Mouse (Mus musculus) embryo, embryonic 10.5 days (tissue): ENCODE measurements around the gene Arhgef12.
A peak's percentile ranks its signal among the peaks of the same experiment; 100 is the strongest.

ENCODE experiments used
- DNase-seq: peaks from one replicate; pipeline ENCODE4 v3.0.0-alpha.2; 2015; ENCODE audit warnings: low spot score

Arhgef12 gene

GRCm38 (mm10) chr9:43108721-43109120, 1.7 kb upstream of the Arhgef12 start:
- DNase-seq: no peak

- no peak for DNase-seq
Observed at GRCm38 (mm10) chr9:43108081-43108480, 1.0 kb upstream of the Arhgef12 start.

GRCm38 (mm10) chr9:43107555-43107954, 516 bp upstream of the Arhgef12 start:
- DNase-seq: no peak

- no peak for DNase-seq
Observed at GRCm38 (mm10) chr9:43106426-43107186, 433 bp downstream of the Arhgef12 start.

DNA sequence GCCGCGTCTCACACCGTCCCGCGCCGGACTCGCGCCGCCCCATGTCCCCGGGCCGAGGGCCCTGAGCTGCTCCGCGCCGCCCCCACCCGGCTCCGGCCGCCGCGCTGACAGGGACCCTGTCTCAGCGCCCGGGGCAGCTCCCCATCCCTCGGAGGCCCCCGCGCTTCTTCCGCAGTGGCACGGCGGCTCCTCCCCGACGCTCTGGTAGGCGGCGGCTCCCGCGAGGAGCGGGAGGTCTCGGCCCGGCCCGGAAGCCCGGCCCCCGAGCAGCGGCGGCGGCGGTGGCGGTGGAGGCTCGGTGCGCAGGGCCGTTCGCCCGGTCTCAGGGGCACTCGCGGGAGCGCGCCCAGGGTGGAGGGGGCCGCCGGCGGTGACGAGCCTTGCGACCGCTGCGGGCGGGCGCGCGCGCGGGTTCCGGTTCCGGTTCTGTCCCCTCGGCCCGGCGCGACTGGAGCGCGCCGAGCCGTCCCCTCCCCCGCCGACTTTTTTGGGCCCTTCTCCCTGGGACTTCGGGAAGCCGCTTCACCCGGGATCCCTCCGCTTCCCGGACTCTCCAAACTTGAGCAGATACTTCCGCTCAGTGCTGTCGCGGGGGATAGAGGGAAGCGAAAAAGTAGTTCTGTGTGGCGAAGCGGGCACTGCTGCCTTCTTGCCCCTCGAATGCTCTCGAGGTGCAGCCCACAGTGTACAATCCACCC, 1.2 kb downstream of the Arhgef12 start:
- peak; percentile 96 for DNase-seq

DNA sequence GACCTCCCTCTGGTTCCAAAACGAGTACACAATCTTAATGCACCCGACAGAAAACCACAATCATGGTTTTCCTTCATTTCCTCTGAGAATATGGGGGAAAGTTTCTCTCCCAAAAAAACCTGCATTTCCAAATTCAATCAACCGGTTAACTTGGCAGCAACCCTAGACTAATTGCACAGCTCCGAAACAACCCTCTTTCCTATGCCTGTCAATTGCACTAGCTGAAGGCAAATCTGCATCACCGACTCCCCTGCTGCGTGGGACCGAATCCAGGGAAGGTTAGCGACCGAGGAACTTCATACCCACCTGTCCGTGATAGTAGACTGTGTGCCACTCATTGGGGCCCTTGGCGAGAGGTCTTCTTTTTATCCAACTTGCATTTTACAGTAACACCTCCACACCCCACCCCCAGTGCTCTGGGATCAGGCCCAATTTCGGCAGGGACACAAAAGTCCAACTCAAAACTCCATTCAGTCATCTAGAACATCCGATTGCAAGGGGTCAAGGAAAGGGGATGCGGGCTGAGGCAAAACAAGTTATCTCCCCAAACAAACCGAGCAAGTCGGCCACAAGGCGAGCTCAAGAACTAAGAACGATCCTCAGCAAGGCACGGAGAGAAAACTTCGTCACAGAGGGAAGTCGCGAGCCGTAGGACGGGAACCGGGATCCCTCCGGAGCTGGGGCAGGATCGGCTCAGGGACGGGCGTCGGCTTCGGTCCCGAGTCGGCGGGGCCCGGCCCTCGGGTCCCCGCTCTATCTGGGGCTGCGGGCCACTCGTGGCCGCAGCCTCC, 2.0 kb downstream of the Arhgef12 start:
- DNase-seq: peak; percentile 59

DNA sequence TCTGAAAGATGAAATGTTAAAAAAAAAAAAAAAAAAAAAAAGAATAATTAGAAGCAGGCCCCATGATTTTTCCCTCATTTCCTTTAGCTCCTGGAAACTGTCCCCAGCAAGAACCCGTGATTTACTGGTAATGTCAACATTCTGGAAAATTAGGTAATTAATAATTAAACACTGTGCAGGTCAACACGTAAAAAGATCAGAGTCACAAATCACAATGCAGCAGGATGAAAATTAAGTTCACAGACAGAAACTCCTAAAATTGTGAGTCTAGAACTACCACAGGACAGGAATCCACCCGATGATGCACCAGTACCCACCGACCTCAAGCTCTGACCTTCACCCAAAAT, 2.5 kb downstream of the Arhgef12 start:
- DNase-seq: peak; percentile 27

GRCm38 (mm10) chr9:43103675-43104299, 3.3 kb downstream of the Arhgef12 start:
- no peak for DNase-seq

DNA sequence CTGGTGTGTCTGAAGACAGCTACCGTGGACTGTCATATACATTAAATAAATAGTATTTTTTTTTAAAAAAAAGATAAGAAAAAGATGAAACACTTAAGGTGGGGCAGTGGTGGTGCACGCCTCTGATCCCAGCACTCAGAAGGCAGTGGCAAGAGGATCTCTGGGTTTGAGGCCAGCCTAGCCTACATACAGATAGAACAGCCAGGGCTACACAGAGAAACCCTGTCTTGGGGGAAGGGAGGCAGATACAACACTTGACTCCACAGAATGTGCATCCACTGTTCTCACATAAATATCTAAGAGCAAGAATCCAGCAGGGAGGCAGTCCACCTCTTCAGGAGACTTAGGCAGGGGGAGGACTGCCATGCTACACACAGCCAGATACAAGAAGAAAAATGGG, 4.1 kb downstream of the Arhgef12 start:
- no peak for DNase-seq

DNA sequence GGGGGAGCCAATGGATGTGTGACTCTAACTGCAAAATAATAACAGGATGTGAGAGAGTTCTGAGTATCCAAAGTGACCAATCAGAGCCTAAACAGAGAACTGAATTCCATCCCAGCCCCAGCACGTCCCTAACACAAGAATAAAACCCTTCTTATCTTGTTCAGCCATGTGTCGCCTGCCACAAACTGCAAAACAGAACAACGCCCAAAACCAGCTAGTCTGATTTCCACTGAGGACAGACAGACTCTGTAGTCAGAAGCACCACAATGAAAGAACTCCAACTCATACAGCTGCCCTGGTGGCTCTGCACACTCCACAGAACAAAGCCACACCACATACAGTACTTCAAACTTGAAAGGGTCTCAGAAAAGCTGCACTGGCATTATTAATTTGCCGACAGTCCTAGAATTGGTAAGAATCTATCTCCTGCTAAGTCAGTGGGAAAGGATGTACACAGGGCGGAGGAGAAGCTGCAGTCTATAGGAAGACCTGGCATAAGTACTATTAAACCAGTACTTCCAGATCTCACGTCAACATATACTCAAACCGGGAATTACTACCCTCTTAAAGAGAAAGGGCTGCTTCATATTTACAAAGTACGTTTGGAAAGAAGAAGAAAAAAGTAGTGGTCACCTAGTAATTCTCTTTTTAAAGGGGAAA, 5.0 kb downstream of the Arhgef12 start:
- DNase-seq: peak; percentile 16

DNA sequence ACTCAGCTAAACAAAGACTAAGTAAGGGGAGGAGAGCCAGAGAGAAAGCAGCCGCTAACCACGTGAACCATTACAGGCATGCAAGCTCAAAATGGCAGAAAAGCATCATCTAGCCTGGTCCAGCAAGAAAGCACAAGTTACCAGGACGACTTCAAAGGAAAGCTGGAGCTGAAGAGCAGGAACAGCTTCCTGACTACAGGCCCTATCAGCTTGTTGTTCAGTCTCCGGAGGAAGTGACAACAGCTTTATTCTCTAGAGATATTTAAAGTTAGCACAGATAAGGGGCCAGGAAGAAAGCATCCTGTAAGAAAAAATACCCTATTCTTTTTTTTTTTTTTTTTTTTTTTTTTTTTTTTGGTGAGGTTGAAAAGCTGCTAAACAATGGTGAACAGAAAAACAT, 8.1 kb downstream of the Arhgef12 start:
- DNase-seq: peak; percentile 17

DNA sequence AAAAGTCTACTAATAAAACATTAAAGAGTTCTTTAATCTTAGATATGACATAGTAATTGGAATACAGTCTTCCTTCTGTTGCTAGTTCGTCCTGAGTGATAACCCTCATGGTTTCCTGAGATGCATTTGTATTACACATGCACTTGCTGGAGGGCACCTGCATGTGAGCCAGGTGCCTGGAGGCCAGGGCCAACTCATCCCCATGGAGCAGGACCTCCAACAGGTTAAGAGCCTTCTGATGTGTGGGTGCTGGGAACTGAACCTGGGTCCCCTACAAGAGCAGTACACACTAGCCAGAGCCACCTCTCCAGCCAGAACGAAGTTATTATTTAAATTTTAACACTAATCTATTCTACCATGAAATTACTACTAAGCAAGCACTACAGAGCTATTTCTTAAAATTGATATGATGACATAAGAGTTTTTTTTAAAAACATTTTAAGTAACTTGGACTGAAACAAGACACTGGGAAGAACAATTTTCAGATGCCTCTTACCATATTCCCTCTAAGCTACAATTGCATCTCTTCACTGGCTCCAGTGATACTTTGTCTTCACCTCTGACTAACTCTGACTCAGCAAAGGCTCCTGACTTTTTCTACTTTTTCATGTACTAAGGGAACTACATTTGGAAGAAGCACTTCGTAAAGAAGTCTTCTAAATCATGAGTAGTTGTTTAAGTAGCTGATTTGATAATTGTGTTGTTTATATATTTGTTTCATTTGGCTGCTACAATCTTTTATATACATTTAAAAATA, 9.1 kb downstream of the Arhgef12 start:
- DNase-seq: no peak

- DNase-seq: no peak
Observed at GRCm38 (mm10) chr9:43096337-43096736, 10.7 kb downstream of the Arhgef12 start.

GRCm38 (mm10) chr9:43094828-43095227, 12.2 kb downstream of the Arhgef12 start:
- no peak for DNase-seq

DNA sequence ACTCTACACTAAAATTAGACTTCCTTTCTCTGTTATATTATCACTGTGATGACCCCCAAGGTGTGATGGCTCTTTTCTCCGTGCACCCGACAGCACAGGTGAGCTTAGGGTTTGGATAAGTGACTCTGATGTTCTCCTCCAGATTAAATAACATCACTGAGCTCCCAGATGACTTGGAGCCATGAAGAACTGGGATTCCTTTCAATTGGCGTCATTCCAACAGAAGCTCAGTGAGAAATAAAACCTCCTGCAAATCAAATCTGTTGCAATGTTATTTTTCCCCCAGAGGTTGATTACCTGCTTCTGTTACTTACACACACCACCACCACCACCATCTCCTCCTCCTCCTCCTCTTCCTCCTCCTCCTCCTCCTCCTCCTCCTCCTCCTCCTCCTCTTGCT, 13.2 kb downstream of the Arhgef12 start:
- DNase-seq: no peak

DNA sequence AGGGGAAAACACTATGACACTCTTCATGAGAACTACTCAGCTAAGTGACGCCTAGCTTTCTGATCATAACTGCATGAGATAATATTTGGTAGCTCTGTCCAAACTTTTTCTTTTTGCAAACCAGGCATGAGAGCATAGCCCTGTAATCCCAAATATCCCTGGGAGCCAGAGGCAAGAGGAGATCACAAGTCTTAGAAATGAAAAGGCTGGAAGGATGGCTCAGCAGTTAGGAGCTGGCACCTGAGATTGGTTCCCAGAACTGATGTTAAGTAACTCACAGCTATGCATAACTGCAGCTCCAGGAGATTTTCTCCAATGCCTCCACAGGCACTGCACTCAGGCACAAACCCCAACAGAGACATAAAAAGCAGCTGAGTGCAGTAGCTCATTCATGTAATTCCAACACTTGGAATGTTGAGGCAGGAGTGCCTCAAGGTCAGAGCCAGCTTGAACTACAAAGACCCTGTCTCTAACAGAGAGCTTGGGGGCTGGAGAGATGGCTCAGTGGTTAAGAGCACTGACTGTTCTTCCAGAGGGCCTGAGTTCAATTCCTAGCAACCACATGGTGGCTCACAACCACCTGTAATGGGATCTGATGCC, 21.3 kb downstream of the Arhgef12 start:
- DNase-seq: no peak

DNA sequence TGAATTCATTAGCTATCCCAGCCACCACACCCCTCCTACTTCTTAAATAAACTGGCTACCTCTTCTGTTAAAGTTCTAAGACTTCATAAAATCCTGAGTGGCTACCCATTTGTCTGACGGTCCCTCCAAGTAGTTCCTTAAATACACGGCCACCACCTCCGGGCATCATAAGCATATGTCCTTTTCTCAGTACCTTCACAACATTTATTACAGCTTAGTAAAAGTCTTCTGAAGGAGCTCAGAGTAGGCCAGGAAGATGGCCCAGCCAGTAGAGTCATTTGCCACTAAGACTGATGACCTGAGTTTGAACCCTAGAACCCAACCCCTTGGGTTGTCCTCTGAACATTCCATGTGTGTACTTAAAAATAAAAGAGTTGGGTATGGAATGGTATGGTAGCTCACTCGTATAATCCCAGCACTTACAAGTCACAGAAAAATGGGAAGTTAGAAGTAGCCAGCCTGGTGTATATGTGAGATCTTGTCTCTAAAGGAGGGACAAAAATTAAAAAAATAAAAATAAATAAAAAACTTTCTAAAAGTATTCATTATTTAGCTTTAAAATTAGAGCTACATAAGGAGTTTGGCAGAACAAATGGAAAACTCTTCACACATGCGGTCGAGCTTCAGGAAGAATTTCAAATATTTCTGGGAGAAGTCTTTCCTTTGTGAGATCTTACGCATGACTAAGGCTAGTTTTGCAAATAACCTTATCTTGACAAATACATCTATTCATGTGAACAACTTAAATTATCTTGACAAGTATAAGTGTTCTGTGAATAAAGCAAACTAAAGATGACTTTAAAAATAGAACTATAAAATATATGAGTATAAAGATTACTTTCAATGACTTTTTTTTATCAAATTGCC, 22.3 kb downstream of the Arhgef12 start:
- DNase-seq: no peak

DNA sequence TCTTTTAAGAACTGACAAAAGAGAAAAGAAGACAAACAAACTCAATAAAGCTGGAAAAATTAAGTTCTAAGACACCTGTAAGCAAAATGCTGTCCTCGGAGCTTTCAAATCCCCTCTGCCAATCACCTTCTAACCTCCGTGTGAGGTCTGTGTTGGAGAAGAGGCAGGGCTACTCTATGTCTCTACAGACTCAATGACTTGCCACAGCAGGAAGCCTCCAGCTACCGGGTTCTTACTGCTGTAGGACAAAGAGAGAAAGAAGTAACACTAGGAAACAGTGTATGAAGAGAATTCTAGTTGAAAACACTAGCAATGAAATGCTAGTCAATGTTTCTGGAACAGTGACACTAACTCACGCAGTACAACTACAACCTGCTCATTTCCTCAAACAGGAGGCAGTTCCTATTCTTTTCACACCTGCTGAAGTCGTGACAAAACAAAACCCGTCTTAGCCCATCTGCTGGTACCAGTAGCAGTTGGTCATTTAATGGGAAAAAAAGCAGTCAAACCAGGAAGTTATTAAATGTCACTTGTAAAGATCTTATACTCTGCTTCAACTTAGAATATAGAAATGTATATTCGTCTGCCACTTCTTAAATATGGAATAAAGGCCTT, 23.5 kb downstream of the Arhgef12 start:
- DNase-seq: no peak

DNA sequence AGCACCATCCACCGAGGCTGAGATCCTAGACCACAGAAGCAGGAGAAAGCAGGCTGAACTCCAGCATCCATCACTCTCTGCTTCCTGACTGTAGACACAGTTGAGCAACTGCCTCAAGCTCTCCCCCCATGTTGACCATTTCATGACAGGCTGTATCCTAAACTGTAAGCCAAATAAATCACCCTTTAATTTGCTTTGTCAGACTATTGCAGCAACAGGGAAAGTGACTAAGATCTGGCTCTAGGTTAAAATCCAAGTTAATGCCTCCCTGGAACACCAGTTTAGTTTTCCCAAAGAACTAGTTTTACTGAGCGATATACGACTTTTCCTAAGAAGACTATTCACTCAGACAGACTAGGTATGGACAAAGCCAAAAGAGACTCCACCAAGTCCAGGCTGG, 28.3 kb downstream of the Arhgef12 start:
- no peak for DNase-seq
